Mouse (Mus musculus): ENCODE measurements around the gene Por.
A peak's percentile ranks its signal among the peaks of the same experiment; 100 is the strongest.

Gene Por

DNA sequence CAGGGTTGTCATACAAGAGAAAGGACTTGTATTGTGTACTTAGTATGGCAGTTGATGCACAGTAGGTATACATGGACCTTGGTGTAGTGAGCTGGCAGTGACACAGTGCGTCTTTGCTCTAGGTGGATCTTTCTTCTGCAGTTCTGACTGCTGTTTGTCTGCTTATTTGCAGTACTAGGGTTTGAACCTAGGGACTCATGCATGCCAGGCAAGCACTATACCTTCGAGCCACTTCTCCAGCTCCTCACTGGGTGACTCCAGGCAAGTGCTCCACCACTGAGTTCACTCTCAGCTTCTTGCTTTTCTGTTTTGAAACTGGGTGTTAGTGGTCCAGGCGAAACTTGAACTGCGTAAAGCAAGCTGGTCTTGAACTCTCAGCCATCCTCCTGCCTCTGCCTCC is 31.8 kb downstream of the Por start:
- no peak for DNase-seq (ENCODE audit: low read depth, low spot score)

DNA sequence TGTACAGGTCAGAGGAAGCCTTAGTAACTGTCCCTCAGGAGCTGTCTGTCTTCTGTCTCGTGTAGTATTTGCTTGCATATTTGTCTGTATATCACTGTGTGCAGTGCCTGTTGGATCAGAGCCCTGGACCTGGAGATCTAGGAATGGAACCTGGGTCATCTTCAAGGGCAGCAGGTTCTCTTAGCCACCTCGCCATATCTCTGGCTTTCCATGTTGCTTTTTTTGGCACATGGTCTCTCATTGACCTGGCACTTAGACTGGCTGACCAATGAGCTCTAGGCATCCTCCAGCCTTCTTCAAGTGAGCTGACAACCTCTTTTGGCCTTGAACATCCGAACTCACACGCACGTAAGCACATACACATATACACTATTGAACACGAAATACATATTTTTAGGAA is 32.4 kb downstream of the Por start:
- DNase-seq (ENCODE audit: low read depth, low spot score), result no peak

DNA sequence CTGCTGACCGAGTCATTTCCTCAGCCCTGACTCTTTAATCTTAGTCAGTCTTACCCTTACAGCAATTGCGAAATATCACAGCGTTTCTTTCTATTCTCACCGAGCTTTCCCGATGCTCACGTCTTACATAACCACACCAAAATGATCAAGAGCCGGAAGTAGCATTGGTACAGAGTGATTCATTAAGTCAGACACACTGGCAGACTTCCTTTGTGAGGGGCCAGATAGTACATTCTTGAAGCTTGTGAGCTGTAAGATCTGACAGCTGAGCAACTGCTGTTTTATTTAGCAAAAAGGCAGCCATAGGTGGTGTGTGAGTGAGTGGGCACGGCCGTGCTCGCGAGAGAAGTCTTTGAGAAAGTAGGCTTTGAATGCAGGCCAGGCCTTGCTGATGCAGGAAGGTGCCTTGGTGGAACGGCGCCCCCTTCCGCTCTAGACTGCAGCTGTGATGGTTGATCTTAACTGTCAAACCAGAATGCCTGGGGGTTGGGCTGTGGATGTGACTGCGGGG is 32.9 kb downstream of the Por start:
- DNase-seq (ENCODE audit: low read depth, low spot score), result peak; percentile 74

DNA sequence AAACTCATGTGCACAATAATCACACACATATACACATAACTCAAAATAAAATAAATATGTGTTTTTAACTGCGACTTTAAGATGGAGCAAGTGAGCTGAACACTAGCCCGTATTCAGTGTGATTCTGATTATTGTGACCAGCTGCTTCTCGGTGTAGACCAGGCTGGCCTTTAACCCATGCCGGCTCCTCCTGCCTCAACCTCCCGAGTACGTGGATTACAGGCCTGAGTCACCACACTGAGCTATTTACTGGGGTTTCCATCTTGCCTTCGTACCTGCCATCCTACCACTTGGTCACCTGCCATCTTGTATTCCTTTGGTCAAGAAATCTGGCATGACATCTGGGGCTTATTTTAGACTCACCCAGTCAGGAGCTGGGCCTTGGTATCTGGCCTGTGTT is 33.6 kb downstream of the Por start:
- DNase-seq (ENCODE audit: low read depth, low spot score), result no peak

DNA sequence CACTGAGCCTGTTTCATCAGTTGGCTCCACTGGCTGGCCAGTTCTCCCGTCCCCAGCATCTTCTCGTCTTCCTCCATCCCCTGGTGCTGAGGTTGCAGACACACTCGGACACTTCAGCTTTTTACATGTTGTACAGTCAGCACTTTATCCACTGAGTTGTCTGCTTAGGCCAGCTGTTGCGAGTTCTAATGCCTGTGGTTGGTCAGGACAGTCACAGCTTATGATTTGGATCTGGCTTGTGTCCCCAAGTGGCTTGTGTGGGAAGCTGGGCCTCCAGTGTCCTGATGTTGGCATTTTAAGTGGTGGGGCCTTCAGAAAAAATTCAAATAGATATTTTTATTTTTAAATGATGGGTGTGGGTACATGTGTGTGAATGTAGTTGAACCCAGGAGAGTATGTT is 35.5 kb downstream of the Por start:
- DNase-seq (ENCODE audit: low read depth, low spot score), result no peak

DNA sequence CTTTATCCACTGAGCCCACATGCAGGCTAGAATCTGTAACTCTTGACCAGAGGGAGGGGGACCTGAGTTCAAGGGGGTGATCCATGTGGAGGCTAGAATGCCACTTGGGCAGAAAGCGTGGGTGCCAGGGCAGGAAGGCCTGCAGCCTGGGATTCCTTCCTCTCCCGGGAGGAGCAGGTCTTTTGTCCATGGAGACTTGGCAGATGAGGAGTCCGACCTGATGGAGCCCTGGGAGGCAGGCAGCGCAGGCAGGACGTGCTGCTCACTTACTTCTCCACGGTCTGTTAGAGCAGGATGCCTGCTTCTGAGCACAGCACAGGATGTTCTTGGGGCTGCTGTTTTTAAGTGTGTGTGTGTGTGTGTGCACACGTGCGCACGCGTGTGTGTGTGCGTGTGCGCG is 37.2 kb downstream of the Por start:
- DNase-seq (ENCODE audit: low read depth, low spot score), result no peak

DNA sequence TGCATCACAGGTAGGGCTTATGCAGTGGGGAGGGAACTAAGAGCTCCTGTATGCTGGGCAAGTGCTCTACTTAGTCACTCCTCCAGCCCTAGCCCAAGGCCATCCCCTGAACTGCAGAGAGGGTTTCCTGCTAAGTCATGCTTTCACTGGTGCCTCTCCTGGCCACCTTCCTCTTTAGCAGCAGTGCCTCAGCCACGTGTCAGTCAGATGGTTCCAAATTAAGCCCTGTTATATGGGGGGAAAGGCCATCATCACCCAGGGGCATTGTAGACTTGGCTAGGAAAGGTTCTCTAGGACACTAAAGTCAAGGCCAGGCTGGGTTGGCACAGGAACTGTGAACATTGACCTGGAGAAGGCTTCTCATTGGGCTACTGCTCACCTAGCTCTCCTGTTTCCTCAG is 38.0 kb downstream of the Por start:
- DNase-seq (ENCODE audit: low read depth, low spot score), result peak; percentile 23

DNA sequence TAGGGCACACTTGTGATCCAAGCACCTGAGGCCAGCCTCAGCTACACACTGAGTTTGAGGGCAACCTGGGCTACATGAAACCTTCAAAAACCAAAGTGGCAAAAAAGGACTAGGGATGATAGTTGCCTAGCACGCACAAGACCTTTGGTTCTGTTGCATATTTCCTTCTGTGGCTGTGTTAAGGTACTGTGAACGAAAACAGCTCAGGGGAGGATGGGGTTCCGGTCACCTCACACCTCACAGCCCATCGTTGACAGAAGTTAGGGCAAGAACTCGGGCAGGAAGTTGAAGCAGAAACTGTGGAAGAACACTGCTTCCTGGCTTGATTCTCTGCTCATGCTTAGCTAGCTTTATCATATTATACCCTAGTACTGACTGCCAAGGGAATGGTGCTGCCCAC is 39.9 kb downstream of the Por start:
- no peak for DNase-seq (ENCODE audit: low read depth, low spot score)

DNA sequence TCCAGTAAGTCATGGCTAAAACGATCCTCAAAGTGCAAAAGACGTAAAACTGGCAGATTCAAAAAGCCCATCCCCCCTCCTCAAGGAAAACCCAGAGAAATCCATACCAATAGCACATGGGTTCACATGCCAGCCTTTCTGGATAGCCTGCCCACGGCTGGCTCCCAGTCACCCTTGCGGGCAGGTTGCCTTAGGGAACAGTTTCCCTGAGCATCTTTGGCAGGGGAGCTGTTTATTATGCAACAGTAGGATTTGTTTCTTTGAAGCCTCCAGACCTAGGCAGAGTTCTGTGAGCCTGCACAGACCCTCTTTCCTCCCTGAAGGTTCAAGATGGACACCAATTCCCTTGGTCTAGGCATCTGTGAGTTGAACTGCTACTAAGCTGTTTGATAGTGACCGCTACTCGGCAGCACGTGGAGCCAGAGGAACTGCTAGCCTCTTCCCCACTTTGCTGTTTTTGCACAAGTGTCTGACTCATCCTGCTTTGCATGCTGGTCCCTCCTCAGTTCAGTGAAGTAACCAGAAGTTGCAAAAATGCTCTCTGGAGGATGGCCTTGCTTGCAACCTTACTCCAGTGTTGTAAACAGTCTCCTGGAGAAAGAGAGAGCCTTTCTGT is 40.9 kb downstream of the Por start:
- no peak for DNase-seq (ENCODE audit: low read depth, low spot score)

DNA sequence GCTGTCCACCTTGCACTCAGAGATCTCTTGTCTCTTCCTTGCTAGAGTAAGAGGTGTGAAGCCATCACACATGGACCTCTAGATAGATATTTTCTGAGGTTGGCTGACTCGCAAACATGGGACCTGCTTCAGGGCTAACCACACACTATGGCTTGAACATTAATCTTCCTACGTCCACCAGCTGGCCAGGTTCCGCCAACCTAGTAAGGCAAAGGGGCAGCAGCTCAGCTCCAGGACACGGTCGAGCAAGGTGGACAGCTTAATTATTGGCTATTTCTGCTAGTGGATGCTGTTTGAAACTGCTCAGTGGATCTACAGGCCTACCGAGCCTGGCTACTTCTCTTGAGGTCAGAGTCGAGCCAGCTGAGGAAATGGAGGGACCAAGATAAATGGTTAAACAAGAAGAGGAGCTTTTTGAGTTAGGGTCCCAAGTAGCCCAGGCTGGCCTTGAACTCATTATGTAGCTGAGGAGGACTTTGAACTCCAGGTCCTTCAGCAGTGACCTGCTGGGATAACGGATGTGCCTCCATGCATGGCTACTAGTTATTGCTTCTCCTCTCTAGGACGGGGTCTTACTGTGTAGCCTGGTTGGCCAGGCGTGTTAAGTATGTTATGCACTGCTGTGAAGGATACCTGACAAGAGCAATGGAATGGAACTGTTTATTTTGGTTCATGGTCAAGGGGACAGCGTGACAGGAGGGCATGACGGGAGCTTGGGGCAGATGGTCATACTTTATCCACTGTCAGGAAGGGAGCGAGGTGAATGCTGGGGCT is 41.9 kb downstream of the Por start:
- no peak for DNase-seq (ENCODE audit: low read depth, low spot score)

DNA sequence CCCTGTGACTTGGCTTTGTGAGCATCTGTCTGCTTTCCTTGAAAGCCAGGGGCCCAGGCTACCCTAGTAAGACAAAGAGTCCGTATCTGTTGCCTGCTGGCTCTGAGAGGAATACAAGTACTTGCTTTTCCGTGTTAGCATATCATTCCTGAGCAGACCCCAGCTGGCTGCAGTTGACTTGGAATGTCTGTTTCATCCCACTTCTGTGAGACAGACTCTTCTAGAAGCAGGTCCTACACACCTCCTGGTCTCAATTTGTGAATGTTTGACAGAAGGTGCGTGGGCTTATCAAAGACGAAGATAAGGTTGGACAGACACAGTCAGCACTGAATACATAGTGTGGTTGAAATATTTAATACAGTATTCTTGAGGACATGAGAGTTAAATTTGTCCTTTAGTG is 43.0 kb downstream of the Por start:
- no peak for DNase-seq (ENCODE audit: low read depth, low spot score)

DNA sequence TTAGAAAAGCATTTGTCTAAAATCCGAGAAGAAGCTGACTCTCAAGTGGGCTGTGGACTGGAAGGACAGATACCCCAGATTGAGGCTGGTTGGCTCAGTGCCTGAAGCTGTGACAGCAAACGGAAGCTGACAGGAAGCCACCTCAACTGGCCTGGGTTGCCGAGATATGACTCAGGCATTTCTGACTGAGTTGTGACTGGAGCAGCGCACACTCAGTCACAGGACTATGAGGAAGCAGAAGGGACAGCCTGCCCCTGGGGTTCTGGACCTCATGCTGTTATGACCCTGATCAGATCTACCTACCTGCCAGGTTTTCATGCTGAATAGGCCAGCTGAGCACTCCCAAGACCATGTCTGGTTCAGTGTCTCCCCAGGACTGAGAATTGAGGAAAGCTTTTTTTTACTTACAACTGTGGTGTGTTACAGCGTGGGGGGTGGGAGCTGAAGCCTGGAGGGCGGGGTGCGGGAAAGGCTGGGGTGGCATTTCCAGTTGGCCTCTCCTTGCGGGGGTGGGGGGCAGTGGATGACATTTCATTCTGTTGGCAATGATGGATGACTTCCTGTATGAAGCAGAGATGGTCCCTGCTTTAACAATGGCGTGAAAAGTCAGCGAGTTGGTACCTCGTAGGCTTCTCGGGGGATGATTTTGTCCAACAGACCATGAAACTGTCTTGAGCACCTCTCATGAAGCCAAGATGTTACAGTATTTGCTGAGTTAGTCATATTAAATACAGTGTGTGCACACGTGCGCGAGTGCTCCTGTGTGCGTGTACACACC is 43.8 kb downstream of the Por start:
- DNase-seq (ENCODE audit: low read depth, low spot score), result no peak

DNA sequence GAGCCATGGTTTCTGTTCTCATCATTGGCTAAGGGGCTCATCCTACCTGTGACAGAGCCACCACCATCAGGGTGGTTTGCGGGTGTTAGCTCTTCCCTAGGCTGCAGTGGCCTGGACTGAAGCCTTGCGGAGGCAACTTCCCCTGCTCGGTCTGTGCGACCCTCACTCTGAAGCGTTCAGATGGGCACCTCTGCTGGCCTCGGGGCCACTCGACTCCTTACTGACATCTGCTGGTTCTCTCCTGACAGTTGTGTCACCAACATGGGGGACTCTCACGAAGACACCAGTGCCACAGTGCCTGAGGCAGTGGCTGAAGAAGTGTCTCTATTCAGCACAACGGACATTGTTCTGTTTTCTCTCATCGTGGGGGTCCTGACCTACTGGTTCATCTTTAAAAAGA is 45.8 kb downstream of the Por start:
- DNase-seq (ENCODE audit: low read depth, low spot score), result no peak

DNA sequence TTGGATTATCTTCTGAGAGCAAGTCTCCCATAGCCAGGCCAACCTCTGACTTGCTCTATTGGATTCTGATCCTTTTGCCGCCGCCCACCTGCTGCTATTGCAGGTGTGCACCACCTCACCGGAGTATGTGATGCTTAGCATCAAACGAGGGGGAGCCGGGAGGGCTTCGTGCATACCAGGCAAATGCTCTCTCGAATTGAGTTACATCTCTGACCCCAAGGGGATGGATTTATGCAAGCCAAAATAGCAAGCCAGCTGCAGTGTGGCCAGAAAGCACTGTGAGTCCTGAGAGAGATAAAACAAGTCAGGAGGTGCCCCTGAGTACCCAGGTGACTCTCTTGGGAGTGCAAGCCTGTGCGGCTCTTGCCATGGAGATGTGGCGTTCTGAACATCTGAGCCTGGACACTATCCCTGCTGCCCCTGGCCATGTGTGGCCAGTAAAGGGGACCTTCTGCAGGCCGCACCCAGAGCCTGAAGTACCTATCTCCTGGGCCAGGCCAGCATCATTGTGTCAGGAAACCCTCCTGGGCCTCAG is 49.8 kb downstream of the Por start:
- no peak for DNase-seq (ENCODE audit: low read depth, low spot score)

DNA sequence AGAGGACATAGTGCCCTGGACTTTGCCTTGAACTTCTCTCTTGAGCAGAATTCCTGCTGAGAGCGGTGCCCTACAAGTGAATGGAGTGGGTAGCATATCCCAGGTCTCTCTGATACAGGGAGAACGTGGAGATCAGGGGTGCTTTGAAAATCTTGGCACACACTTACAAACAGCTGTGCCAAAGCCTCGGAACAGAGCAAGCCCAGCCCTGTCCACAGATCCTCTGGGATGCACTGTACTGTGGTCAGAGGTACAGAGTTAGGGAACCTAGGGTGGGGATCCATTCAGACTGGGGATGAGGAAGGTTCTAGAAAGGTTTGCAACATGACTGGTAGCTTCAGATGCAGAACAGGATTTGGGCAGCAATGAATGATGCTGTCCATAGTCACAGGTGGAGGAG is 50.3 kb downstream of the Por start:
- no peak for DNase-seq (ENCODE audit: low read depth, low spot score)

DNA sequence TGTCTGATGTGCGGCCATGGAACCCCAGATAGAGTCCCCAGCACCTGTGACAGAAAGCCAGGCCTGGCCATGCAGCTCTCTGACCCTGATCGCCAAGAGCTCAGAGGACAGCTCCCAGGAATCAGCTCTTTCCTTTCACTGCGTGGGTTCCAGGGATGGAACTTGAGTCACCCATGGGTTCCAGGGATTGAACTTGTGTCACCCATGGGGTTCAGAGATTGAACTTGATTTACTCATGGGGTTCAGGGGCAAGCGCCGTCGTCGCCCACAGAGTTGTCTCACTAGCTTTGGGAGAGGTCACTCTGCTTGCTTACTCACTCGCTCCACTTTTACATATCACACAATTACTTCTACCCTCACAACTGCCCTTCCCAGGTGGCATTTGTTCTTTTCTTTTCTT is 51.2 kb downstream of the Por start:
- no peak for DNase-seq (ENCODE audit: low read depth, low spot score)

DNA sequence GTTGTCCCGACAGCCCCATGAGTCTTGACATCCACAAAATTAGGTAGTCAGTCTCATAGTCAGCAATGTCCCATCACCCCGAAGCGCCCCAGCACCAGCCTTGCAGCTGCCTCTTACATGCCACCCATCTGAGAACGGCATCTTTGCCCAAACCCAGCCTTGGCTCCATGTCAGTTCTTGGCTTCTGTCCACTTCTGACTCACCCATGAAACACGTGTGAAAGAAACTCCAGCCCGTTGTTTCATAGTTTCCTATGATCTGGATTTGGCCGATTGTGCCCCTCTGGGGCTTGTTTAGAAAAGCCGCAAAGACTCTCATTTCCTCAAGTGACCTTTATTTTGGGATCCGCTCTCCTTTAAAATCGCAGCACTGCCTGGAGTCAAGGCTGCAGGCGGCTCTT is 52.3 kb downstream of the Por start:
- DNase-seq (ENCODE audit: low read depth, low spot score), result no peak

DNA sequence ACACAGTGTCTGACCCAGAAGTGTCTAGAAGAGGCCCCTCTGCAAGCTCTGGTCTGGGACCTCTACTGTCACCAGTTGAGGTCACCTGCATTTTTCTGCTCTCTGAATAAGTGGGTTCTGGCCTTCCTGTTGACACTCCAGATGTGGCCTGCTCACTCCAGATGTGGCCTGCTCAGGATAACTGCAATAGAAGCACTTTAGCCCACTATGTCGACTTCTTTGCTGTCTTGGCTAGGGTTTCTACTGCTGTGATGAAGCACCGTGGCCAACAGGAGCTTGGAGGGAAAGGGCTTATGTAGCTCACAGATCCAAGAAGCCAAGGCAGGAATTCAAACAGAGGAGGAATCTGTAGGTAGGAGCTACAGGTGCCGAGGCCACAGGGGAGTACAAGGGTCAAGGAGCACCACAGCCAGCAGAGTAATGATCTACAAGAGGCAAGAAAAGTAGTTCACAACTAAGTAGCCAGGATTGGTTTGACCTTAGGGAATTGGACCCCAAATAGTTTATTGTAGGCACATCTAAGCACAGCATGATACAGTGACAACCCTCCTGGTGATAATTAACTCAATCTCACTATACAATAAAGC is 53.4 kb downstream of the Por start:
- no peak for DNase-seq (ENCODE audit: low read depth, low spot score)

DNA sequence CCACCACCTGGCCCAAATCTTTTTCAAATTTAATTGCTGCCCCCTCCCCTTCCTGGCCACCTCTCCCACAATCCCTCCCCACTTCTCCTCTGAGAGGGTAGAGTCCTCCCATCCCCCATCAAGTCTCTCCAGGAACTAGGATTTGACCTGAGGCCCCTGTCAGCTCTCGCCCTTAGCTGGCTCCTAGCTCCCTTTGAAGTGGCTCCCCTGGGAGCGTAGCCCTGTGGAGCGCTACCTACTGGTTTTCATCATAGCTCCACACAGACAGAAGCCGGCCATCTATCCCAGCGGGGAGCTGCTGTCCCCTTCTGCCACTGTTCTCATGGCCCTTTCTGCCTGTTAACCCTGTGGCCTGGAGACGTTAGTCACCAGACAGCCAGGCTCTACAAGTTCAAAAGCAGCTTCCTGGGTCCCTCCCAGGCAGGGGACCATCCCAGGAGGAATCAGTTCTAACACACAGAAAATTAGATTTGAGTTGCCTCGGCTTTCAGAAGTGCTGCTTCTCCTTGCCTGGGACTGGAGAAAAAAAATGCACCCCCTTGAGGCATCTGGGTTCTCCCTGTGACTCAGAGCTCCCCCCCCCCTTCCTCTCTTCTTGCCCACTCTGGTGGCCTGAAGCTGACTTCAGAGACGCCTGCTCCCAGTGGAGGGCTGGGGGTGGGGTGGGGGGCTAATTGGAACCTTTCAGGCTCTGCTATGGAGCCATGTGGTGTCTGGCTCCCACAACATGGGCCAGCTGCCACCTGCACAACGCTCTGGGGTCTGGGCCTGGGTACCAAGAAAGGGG is 54.9 kb downstream of the Por start:
- DNase-seq (ENCODE audit: low read depth, low spot score), result no peak

DNA sequence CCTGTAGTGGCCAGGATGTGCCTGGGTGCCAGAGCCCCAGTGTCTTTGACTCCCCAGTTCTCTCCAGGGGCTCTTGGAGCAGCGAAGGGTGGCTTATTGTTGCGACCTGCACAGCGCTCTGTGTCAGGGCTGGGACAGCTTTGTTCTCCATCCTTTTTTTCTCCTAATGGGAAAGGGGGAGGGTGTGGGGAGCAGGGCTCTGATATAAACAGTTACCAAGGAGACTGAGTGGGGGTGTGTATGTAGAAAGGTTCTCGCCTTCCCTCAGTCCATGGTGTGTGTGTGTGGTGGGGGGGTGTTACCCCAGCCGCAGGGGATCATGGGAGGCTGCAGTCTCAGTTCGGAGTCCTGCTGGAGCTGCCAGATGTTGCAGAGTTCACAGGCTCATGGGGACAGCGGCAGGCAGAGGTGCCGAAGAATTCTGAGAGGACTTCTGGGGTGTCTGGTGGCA is 55.6 kb downstream of the Por start:
- DNase-seq (ENCODE audit: low read depth, low spot score), result peak; percentile 80

DNA sequence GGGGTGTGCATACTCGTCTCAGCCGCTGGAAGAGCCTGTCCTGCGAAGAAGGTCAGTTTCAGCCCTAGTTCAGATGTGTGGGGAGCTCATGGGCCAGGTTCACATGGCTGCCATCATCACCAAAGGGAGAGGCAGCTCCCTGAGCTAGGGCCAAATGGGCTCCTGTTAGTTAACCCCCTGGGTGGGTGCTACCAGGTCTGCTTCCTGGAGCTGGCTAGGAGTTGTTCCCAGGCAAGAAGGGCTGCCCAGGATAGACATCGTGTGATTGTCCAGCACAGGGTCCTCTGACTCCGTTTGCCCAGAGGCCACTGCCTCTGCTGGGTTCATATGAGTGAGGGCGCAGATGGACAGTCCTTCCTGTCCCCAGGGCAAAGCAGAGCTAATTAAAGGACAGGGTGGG is 56.2 kb downstream of the Por start:
- DNase-seq (ENCODE audit: low read depth, low spot score), result no peak
